Mouse (Mus musculus): ENCODE results near the gene Gkn1.

Gene Gkn1

GRCm38 (mm10) chr6:87334361-87335090, 16.2 kb downstream of the Gkn1 start:
- POLR2A ChIA-PET, result interaction anchor here in 2 of 4 experiments (1.2 to 1.6 kb wide), 3 partner anchors 19 to 292 kb away, joined by 3 to 4 read pairs (median 4); partner anchors contain the start of gene Gfpt1 (in 1 of the 2)

GRCm38 (mm10) chr6:87332380-87332779, 18.4 kb downstream of the Gkn1 start:
- ChIA-PET CTCF (interaction anchor here in 1 of 4 experiments (2.5 kb wide), 1 partner anchor 231 kb away, joined by 10 read pairs; no protein-coding TSS in a partner anchor), POLR2A (no interaction called here)

More at GRCm38 (mm10) chr6:87334361-87335090, 16.2 kb downstream of the Gkn1 start:
- CTCF ChIA-PET, result interaction anchor here (0.6 to 5.9 kb wide), 7 partner anchors 11 to 471 kb away, joined by 3 to 70 read pairs (median 11); no protein-coding TSS in a partner anchor

- ChIA-PET POLR2A (no interaction called here), CTCF (interaction anchor here in 1 of 4 experiments (1.3 kb wide), 1 partner anchor 56 kb away, joined by 3 read pairs; no protein-coding TSS in a partner anchor)
Observed at GRCm38 (mm10) chr6:87328265-87329173, 22.2 kb downstream of the Gkn1 start.

GRCm38 (mm10) chr6:87326932-87327331, 23.8 kb downstream of the Gkn1 start:
- ChIA-PET POLR2A (no interaction called here), CTCF (no interaction called here)

- CTCF ChIA-PET, result interaction anchor here in 3 of 4 experiments (0.6 to 4.9 kb wide), 7 partner anchors 12 to 556 kb away, joined by 3 to 57 read pairs (median 4); partner anchors contain the start of gene Antxr1 (in 1 of the 3)
- POLR2A ChIA-PET, result interaction anchor here in 1 of 4 experiments (1.2 kb wide), 1 partner anchor 280 kb away, joined by 3 read pairs; the partner anchor contains the start of gene Gfpt1
Observed at GRCm38 (mm10) chr6:87323381-87323780, 27.4 kb downstream of the Gkn1 start.

- CTCF ChIA-PET, result interaction anchor here in 1 of 4 experiments (1.5 kb wide), 1 partner anchor 217 kb away, joined by 6 read pairs; no protein-coding TSS in a partner anchor
- POLR2A ChIA-PET, result interaction anchor here in 1 of 4 experiments (0.6 kb wide), 1 partner anchor 46 kb away, joined by 3 read pairs; no protein-coding TSS in a partner anchor
Observed at GRCm38 (mm10) chr6:87318651-87319050, 32.1 kb downstream of the Gkn1 start.

- POLR2A ChIA-PET, result interaction anchor here in 1 of 4 experiments (1.6 kb wide), 1 partner anchor 9 kb away, joined by 3 read pairs; no protein-coding TSS in a partner anchor
- CTCF ChIA-PET, result interaction anchor here in 1 of 4 experiments (1.1 kb wide), 1 partner anchor 43 kb away, joined by 3 read pairs; no protein-coding TSS in a partner anchor
Observed at GRCm38 (mm10) chr6:87316966-87317365, 33.8 kb downstream of the Gkn1 start.

GRCm38 (mm10) chr6:87312761-87313160, 38.0 kb downstream of the Gkn1 start:
- CTCF ChIA-PET, result interaction anchor here in 1 of 4 experiments (1.3 to 1.6 kb wide), 2 partner anchors 71 to 211 kb away, joined by 3 read pairs; no protein-coding TSS in a partner anchor
- POLR2A ChIA-PET, result no interaction called here

- ChIA-PET CTCF (interaction anchor here in 2 of 4 experiments (0.5 to 1.4 kb wide), 3 partner anchors 31 to 203 kb away, joined by 3 to 6 read pairs (median 3); partner anchors contain the start of gene Antxr1 (in 1 of the 2)), POLR2A (interaction anchor here in 2 of 4 experiments (0.7 to 1.3 kb wide), 6 partner anchors 9 to 418 kb away, joined by 3 to 5 read pairs (median 3); no protein-coding TSS in a partner anchor)
Observed at GRCm38 (mm10) chr6:87304486-87304885, 46.3 kb downstream of the Gkn1 start.

GRCm38 (mm10) chr6:87302746-87303145, 48.0 kb downstream of the Gkn1 start:
- CTCF ChIA-PET, result interaction anchor here in 1 of 4 experiments (1.0 to 1.1 kb wide), 2 partner anchors 200 to 202 kb away, joined by 3 to 4 read pairs; no protein-coding TSS in a partner anchor
- POLR2A ChIA-PET, result interaction anchor here in 1 of 4 experiments (0.8 kb wide), 1 partner anchor 26 kb away, joined by 3 read pairs; no protein-coding TSS in a partner anchor

GRCm38 (mm10) chr6:87301991-87302390, 48.8 kb downstream of the Gkn1 start:
- ChIA-PET POLR2A (interaction anchor here in 1 of 4 experiments (0.6 to 0.8 kb wide), 2 partner anchors 26 to 163 kb away, joined by 3 to 4 read pairs; no protein-coding TSS in a partner anchor), CTCF (interaction anchor here in 1 of 4 experiments (1.0 kb wide), 1 partner anchor 199 kb away, joined by 4 read pairs; no protein-coding TSS in a partner anchor)

Measured in embryonic stem cell, embryonic (primary cell).